Mouse (Mus musculus) right cerebral cortex, postnatal 4 days (tissue): ENCODE results near the gene Icosl.
"Not testable (repeated sequence)": the region's sequence is repeated elsewhere in the genome, so short reads cannot be mapped to it uniquely, and the experiment has no call there.

ENCODE experiments used
- DNase-seq: peaks from one replicate; pipeline ENCODE4 v3.0.0-alpha.2; 2022

Gene Icosl

DNA sequence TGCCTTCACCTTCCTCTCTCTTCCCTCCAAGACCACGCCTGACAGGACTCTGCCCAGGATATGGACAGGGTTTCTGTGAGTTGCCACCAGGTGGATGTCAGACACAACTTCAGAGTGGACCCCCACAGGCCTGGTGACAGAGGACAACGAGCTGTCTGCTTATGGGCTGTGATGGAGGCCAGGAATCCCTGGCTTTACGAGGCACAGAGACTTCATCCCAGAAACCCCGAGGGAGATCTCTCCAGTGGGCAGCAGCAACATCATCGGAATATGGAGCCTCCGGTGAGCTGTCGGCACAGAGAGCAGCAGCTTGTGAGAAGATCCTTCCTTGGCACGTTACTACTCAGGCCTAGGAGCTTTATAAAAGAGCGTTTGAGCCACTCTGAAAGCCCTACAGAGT is 8.8 kb downstream of the Icosl start:
- DNase-seq: no peak

DNA sequence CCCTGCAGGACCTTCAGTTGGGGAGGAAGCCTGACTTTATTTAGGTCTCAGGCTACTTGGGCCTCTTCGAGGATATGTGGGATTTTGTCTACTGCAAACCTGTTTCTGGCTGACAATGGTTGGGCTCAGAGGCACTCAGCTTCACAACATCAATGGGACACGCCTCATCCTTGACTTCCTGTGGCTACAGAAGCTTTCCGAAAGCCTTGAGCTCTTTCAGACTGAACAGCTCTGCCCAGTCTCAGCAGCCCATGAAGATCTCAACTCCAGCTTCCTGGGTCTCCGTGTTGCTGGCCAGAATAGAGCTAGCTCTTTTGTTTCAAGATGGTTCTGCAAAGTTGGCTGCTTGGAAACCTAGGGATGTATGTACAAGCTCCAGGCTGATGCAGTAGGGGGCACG is 9.2 kb downstream of the Icosl start:
- DNase-seq: no peak

DNA sequence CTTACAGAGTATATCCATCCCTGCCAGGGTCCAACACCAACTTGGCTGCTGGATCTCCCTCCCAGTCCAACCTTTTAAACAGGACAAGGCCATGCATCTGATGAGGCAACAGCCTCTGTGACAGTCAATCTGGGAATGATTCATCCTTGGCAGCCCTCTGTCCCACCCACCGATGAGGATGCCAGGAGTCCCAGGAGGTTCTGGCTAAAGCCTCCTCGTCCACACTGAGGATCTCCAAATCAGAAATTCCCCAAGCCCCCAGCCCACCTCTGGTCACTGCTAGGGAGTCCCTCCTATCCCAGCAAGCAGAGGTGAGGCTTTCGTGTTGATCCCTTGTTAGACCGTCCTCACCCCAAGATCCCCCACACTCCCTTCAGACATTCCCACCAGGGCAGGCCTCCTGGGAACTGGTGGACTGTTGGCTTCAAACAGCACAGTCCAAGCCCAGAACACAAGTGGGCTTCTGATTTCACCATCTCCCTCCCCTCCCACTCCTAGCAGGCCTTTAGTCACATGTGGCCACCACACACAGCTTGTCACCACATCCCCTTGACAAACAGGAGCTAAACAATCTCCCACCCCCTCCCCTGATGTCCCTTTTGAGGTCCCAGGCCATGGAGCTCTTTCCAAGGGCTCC is 11.0 kb downstream of the Icosl start:
- DNase-seq: no peak

DNA sequence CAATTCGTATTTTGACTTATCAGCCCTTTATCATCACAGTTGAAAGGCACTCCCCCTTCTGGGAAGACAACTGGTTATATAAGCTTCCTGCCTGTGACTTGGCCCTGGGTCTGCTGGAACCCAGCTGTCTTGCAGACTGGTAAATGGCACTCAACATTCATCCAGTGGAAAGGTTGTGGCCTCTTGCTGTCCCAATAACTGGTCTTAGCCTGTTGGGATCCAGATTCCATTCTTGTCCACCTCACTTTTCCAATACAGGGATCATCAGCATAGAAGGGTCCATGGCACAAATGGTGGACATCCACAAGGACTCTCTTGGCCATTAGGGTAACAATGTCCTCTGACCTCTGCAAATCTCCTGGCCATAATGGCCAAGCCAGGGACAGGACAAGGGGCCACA is 15.0 kb downstream of the Icosl start:
- no peak for DNase-seq

DNA sequence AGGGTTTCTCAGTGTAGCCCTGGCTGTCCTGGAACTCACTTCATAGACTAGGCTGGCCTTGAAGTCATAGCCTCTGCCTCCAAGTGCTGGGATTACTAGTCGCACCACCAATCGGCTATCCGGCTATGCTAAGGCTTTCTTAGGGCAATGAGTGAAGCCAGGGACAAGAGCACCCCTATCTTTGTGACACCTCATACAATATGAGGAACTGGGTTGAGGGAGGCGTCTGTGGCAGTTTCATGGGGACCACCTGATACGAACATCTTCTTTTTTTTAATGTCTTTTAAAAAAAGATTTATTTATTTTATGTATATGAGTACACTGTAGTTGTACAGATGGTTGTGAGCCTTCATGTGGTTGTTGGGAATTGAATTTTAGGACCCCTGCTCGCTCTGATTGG is 16.6 kb downstream of the Icosl start:
- DNase-seq: no peak

DNA sequence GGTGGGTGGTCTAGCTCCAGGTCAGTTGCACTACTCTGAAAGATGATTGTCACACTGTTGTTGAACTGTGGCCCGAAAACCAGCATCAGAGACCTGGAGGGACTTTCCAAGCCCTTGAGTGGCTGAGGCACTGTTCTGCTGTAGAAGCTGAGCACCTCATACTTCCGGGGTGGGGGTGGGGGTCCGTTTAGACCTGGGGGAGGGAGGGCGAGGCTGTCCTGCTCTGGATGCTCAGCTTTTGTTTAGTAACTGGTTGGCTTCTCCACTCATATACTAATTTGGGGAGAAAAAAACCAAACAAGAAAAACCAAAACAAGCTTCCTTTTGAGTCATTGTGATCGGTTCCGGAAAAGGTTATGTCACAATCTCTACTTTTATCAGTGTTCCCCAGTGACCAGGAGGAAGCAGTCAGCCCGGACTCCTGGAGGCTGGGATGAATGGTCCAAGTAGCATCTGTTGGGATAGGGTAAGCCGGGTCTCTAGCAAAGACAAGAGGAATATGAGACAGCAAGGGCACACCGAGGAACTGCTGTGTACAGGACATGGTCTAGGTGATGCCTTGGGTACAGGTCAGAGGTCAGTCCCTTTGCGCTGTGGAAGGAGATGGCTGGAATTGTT is 17.5 kb downstream of the Icosl start:
- DNase-seq: no peak

DNA sequence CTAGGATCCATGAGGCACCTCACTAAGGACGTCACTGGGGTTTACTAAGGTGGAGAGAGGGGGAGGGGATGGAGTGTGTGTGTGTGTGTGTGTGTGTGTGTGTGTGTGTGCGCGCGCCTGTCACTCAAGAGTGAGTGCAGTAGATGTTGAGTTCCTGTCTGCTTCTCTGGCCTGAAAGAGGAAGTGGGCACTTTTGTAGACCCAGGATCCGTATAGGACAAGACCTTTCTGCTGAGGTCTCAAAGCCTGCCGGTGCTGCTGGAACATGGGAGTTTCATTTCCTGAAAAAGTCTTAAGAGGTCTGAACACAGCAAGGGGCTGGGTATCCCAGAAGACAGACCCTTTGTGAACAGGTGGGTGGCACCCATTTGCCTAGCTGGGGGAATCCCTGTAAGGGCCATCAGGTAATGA is 18.0 kb downstream of the Icosl start:
- no peak for DNase-seq

DNA sequence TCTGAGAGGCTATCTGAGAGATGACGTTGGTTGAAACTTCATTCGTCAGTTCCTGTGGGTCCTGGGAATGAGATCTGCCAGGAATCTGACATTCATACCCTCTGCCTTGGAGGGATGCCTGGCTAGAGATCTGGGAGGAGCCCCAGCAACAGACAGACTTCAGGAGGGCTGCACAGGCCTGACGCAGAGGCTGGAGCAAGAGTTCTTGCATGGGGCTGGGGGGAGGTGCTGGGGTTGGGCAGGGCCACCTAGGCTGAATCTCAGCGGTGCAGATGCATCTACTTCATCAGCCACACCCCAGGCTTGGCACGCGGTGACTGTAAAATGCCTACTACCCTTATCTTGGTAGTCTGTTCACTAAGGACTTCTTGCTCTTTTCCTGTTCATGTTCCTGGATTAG is 21.1 kb downstream of the Icosl start:
- no peak for DNase-seq

DNA sequence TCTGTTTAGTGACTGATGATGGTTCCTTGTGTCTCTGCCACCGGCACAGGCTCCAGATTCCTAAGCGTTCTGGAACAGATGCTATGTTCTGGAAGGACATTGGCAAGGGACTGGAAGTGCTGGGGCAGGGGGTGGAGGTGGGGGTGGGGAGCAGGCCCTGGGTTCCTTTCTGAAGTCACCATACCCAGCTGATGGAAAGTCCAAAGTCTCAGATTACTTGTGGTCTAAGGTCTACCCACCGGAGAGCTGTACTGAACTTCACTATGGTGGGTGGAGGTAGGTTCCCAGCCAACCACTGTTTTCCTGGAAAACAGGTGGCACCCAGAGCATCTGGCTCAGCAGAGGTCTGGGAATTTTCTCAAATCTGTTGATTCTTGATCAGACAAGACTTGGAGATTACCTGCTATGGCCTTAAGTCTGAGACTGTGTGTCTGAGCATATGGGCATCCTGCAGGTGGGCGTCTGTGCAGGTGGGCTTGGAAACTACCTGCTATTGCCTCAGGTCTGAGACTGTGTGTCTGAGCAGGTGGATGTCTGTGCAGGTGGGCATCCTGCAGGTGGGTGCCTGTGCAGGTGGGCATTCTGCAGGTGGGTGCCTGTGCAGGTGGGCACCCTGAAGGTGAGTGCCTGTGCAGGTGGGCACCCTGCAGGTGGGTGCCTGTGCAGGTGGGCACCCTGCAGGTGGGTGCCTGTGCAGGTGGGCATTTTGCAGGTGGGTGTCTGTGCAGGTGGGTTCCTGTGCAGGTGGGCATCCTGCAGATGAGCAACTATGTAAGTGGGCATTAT is 21.8 kb downstream of the Icosl start:
- no peak for DNase-seq

DNA sequence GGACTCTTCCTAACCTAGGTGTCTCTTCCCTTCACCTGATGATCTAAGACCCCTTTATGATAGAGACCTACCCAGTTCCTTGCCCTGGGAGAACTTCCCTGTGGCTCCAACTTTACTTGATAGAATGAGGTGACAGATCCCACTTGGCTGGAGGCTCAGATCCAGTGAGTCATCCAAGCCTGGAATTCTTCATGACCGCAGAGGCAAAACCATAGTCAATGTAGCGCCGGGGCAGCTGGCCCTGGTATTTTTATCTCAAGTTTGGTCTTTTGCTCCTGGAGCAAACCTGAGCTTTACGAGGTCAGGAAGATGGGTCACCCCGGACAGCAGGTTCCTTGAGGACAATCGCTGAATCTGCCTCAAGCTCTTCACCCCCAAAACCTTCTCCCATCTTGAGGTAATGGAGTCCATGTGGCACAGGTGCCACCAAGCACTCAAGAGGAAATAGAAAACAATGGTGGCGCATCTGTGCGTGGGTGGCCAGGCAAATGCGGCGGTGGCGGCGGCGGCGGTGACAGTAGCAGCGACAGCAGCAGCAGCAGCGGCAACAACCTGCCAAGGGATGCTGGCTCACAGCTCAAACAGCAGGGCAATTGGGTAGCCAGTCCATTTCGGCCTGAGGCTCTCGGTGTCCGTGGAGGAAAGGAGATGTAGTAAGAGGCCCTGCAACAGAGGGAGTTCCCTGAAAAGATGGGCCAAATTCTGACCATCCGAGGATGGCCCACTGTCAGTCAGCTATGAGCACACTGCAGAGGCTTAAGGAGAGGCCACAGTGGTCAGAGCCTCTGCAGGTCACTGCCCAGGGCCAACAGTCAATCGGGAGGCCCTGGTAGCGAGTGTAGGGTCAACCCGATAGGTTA is 23.0 kb downstream of the Icosl start:
- DNase-seq: no peak

DNA sequence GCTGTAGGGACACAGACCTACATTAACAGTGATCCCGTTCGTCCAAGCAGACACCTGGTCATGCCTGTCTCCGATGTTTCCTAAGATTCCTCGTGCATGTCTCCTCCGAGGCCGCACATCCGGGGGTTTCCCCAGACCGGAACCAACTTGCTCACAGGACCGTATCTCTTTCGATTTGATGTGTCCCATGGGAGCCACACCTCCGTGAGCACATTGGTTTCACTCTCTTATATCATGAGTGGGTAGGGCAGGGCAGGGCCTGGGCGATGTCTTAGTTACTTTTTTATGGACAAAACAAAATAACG is 23.6 kb downstream of the Icosl start:
- no peak for DNase-seq

DNA sequence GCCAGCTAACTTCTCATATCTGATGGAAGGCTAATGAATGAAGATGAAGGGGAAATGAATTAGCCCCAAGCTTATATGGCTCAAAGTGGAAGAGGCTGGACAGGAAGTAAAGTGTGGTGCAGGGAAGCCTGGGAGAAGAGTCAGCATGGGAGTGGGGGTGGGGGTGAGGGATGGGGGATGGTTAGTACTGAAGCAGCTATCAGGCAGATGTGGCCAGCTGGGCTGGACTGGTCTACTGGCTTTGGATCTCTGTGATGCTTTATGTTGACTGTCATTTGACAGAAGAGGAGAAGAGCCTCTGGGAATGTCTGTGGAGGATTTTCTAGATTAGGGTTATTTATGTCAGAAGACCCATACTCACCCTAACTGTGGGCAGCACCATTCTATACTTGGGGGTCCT is 26.1 kb downstream of the Icosl start:
- DNase-seq: no peak

DNA sequence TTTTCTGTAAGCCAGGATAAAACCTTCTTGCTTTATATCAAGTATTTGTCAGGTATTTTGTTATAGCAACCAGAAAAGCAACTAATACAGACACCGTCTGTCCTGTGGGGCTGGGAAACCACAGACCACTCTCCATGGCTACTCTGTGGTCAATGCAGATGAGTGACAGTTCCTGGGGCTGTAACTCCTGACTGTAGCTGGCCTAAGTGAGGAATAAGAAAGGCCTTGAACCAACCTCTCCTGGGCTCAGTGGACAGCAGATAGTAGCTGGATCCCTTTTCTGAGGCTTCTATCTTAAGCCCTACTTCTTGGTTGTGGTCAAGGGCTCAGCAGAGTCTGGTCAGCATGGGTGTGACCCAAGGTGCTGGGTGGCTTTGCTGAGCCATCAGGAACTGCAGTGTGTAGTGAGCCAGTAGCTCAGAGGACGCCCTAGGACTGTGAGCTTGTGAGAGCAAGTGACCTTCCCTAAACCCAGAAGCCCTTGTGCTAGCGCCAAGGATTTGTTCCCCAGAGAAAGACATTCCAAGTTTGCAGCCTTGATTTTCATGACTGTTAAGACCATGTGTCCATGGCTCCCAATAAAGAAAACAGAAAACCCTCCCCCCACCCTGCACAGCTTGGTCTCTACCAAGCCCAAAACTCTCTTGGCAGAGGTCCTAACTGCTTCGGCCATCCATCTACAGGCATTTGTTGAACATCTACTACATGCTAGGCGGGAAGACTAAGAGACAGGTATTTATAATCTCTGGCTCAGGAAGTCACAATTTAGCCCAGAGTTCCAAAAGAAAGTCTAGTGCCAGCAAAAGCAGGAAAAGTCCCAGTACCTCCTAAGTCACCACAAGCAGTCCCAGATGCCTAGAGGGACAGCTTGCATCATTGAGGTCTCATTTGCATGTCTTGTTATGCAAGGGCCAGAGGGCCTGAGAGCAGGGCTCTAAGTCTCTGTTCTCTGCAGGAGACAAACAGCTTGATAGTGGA is 27.1 kb downstream of the Icosl start:
- no peak for DNase-seq

DNA sequence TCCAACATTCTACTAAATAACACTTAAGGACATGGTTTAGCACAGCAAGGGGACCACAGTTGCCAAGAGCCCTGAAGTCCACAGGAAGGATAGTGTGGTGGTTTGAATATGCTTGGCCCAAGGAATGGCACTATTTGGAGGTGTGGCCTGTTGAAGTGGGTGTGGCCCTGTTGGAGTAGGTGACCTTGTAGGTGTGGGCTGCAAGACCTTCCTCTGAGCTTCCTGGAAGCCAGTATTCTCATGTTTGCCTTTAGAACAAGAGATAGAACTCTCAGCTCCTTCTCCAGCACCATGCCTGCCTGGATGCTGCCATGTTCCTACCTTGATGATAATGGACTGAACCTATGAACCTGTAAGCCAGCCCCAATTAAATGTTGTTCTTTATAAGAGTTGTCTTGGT is 30.8 kb downstream of the Icosl start:
- DNase-seq: not testable (repeated sequence)

DNA sequence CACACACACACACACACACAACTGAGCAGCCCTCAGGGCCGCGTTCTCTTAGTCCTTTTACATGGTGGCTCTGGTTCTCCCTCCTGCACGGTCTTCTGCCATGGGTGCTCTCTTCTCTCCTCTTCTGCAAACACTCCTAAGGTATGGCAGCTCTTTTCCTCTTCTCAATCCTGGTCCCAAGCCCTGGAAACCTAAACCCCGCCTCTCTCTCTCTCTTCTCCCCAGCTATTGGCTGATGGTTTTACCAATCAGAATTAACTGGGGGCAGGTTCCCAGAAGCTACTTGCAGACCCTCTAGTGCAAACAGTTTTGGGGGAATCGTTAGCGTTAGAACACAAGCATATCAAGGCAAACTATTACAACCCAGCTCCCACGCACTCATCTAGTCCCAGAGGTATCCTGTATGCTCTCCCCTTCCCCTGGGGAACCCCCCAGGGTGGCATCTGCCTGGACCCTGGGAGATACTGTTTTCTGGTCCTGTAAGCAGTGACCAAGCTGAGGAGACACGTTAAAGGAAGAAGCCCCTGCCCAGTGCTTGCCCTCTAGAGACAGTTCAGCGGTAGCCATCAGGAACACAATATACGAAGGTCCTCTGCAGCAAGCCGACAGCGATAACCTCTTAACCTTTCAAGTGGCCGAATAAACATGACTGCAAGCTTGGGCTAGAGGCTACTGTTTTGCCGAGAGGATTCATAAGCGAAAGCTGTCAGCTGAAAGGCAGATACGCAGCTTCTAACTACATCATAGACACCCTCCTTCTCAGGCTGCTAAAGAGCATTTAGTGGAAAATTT is 32.1 kb downstream of the Icosl start:
- DNase-seq: no peak

DNA sequence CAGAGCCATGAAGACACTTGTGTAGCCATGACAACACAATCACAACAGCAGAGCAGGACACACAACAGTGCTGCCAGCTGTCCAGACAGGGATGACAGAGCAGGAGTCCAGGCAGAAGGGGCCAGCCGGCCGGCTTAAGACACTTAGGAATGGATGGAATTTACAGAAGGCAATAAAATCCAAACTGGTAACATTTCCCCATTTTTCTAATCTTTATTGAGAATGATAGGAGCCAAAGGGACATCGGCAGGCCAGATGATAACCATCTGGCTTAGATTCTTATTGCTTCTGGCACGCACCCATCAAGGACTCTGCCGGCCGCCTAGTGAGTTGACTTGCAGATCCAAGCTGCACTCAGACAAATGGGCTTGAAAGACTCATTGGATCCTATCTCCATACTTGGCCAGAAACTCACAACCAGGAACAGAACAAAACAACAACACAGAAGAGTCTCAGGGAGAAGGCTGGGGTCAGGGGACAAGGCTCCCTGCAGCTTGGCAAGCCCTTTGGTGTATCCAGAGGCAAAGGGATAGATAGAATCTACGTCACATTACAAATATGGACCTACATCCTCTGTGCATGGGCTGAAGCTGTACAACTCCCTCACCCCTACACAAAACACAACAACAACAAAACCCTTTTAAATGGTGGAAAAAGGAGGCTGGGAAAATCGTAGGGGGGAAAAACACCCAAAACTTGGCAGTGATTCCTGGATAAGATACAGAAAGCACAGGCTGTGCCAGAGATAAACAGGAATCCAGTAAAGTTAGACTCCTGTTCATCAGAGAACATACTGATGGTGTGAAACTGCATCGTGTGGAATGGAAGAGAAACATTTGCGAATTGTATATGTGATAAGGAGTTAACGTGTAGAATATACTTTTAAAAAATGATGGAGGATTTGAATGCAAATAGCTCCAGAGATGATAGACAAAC is 35.7 kb downstream of the Icosl start:
- peak; percentile 13 for DNase-seq

DNA sequence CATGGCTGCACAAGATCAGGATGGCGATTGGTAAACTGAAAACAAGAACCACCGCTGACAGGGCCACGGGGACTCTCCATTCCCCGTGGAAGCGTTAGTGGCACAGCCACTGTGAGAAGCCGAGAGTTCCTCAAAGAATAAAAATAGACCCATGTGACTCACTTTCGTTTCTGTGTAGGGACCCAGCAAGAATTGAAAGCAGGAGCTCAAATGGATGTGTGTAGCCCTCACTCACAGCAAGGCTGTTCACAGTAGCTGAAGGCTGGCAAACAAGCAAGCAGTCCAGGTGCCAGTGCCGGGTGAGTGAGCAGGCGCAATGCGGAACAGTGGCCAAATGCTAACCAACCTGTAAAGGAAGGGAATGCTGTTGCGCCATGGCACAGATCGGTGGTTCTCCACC is 36.4 kb downstream of the Icosl start:
- no peak for DNase-seq

DNA sequence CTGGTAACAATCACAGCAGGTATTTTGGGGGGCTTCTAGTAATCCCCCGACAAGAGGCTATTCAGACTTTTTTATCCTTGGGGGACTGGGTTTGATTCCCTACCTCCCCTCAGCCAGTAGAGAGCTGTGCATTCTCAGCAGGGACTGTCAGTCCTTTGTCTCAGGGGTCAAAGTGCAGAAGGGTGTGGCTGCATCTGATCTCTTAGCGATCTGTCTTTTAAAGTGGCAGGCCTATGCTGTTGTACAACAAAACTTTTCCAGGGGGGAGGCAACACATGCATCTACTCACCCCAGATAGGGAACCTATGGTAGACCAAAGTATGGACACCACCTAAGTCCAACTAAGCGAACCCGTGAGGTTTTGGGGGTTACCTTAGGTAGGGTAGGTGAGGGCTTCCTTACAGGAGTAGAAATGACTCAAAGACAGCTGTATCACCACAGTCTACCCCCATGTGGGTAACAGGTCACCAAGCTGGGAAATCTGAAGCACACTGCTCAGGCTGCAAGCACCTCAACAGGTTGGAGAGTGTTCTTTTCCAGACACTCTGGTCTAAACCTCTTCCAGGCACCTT is 45.5 kb downstream of the Icosl start:
- DNase-seq: no peak

DNA sequence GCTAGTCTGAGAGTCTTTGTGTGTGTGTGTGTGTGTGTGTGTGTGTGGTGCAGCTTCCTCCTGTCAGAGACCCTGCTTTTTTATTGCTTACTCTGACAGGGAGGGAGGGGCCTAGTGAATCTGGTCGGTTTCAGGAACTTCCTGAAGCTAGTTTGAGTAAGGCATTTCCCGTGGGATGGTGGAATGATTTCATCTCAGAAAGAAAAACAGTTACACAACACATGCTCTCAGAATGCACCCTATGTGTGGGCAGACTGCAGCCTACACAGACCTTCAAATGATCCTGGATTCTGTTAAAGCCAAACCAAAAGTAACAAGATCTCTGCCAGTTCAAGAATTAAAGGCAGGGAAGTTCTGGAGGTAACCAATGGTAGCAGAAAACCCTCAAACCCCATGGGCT is 46.1 kb downstream of the Icosl start:
- DNase-seq: no peak

DNA sequence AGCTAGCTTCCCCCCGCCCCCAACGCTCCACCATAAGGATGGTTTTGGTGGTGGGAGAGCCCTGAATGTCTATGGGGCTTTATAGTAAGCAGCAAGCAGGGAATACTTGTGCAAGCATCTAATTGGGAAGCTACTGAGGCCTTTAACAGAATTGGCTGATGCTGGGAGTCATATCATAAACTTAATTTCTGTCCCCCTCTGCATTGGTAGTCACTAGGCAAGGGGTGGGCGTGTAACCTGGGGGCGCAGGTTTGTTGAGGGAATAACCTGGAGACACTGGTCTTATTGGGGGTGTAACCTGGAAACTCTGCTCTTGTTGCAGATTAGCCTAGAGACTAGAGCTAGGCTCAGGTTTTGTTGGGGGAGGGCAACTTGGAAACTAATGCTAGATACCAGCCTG is 50.3 kb downstream of the Icosl start:
- no peak for DNase-seq
